Mouse (Mus musculus) C2C12 (cell line): Measurements from ENCODE around the gene Timm50.

ENCODE experiments used
- CEBPB ChIP-seq: IDR thresholded peaks from one replicate; pipeline ENCODE4 v1.6.1; 2011; ENCODE audit warnings: low read depth, mild to moderate bottlenecking, control low read depth, moderate library complexity
- CTCF ChIP-seq: IDR thresholded peaks from one replicate; pipeline ENCODE4 v1.5.1; 2011; ENCODE audit not compliant: control insufficient read depth, insufficient read depth, insufficient read length
- MAX ChIP-seq: IDR thresholded peaks from one replicate; pipeline ENCODE4 v1.6.1; 2011; ENCODE audit warnings: mild to moderate bottlenecking, control low read depth
- MYOD1 ChIP-seq: IDR thresholded peaks from one replicate; pipeline ENCODE4 v1.6.1; 2011; ENCODE audit warnings: low read depth; ENCODE audit not compliant: control insufficient read depth, insufficient read length
- MYOG ChIP-seq: IDR thresholded peaks from one replicate; pipeline ENCODE4 v1.6.1; 2011; ENCODE audit not compliant: control insufficient read depth, insufficient read length; ENCODE audit errors: extremely low read depth
- USF1 ChIP-seq: IDR thresholded peaks from one replicate; pipeline ENCODE4 v1.6.1; 2011; ENCODE audit warnings: low read depth, mild to moderate bottlenecking, control low read depth, moderate library complexity

DNA sequence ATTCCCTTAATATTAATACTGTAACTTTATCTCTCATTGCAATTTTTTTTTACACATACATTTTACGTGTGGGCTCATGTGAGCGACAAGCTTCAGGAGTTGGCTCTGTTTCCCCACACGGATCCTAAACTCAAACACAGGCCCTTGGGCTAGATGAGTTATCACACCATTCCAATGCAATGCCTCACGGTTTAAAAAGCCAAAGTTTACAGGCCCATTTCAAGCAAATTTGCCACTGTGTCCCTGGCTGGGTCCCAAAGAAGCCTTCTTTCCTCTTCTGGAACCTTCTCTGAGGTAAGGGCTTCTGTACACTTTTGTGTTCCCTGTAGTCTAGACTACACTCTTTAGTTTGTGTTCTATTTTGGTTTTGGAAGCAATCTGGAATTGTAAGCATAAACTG lies 22.7 kb upstream of the Timm50 start:
- TF ChIP-seq CTCF = no peak
- no peak for TF ChIP-seq USF1
- TF ChIP-seq MYOG = no peak
- no peak for TF ChIP-seq MYOD1
- no peak for TF ChIP-seq CEBPB
- no peak for TF ChIP-seq MAX
